Mouse (Mus musculus) R1 (cell line): ENCODE measurements around the gene Gm45713.
A peak's percentile ranks its signal among the peaks of the same experiment; 100 is the strongest.
"Not testable (repeated sequence)": the region's sequence is repeated elsewhere in the genome, so short reads cannot be mapped to it uniquely, and the experiment has no call there.

Source experiments
- DNase-seq: peaks from one replicate; pipeline ENCODE4 v3.0.0-alpha.2; 2018; ENCODE audit warnings: low read depth, low spot score

Gm45713 gene

DNA sequence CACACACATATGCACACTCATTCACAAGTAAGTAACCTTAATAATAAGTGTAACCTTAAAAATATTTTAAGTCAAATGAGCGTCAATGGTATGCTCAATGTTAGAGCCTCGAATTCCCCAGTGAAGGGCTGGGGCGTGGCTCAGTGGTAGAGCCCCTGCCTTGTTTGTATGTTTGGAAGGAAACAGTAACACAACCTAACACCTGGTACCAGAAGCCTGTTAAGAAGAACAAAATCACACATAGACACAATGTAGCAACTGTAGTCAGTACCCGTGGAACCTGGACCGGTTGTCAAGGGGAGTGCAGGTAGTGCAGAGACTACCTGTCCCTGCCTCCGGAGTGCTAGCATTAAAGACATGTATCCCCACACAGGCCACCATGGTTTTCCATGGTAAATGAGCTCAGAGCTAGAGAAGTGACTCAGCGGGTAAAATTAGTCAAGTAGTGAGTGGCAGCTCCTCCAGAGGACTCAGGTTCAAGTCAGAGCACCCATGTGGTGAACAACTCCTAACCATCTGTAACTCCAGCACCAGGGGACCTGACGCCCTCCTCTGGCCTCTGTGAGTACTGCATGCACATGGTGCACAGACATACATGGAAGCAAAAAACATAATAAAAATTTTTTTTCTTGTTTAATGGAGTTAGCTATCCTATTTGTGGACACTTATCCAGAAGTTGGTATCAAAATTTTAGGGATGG lies 37.3 kb downstream of the Gm45713 start:
- peak; percentile 84 for DNase-seq

DNA sequence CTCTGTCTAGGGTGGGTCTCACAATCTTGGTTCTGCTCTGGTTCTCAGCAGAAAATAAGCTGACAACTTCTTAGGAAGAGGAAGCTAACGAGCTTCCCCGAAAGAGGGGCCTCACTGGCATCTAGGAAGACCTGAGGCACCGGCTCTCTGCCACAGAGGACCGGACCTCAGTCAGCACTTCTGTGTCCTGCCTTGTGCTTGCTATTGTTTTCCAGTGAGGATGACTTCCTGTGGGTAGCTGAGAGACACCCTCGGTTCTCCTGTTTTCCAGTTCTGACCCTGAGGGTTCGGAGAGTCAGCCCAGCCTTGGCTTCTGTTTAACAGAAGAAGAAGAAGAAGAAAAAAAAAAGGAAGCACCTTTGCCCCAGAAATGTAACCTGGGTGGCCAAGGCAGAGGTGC lies 38.6 kb downstream of the Gm45713 start:
- no peak for DNase-seq

DNA sequence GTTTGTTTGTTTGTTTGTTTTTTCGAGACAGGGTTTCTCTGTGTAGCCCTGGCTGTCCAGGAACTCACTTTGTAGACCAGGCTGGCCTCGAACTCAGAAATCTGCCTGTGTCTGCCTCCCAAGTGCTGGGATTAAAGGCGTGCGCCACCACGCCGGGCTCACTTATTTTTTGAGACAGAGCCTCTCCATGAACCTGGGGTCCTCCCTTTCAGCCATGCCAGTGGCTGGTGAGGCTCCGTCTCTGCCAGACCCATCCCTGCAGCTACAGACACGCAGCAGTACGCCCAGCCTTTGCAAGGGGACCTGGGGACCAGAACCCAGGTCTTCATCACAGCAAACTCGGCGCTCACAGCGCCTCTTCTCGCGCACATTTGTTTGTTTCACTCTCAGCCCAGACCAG lies 40.1 kb downstream of the Gm45713 start:
- not testable (repeated sequence) for DNase-seq

DNA sequence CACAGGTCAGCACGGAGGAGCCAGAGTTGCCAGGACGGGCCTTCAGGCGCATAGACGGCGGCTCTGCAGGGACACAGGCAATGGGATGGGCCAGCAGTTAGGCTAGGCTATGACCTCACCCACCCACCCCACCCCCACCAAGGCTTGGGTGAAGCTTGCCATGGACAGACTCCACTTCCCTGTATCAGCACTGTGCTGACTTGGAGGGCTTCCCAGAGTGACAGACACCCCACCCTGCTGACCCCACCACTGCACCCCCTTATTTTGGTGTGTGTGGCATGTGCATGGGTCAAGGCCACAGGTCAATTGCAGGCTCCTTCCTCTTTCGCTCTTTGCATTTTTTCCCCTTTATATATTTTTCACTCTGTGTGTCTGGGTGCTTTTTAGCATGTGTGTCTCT lies 40.7 kb downstream of the Gm45713 start:
- no peak for DNase-seq

DNA sequence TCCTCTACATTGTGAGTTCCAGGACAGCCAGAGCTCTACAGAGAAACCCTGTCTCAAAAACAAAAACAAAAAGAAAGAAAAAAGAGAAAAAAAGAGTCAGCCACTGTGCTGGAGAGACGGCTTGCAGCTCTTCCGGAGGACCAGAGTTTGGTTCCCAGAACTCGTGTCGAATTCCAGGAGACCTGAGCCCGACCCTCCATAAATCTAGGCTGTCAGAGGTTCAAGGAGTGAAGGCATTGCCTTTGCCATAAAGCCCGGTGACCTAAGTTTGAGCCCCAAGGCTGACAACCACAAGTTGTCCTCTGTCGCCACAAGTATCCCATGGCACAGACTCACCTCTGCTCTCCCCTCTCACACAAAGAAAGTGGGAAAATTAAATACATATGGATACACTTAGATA lies 41.9 kb downstream of the Gm45713 start:
- DNase-seq: no peak

DNA sequence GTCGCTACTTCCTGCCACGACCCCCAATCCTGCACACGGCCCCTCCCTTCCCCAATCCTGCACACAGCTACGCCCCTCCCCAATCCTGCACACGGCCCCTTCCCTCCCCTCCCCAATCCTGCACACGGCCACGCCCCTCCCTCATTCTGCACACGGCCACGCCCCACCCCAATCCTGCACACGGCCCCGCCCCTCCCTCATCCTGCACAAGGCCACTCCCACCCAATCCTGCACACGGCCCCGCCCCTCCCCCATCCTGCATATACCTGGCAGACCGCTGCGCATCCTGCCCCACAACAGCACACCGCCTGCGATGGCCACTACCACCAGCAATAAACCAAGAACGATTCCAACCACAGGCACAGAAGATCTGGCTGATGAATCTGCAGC lies 42.5 kb downstream of the Gm45713 start:
- DNase-seq: peak; percentile 83

DNA sequence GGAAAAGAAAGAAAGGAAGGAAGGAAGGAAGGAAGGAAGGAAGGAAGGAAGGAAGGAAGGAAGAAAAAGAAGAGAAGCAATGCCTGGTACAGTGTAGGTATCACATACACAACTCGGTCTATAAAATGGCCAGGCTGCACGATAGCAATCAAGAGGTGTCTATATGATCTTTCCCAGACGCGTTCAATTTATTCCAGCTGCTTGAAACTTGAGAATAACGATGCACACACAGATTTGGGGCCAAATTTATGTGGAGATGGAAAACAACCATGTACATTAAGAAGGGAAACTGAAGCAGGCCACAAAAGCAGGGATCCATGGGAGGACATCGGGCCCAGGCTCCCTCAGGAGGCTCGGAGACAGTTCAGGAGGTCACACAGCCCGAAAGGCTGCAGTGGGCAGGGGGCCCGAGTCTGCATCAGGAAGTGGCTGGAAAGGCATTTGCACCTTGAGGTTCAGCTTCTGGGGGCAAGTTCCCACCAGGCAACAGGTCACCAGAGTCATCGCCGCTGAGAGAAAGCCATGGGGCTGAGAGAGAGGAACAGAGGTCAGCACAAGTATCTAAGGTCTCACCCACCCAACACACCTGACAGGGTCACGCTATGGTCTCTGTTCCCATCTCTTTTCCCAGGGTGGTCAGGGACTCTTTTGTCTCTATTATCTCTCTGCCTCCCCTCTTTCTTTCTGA lies 43.1 kb downstream of the Gm45713 start:
- no peak for DNase-seq

DNA sequence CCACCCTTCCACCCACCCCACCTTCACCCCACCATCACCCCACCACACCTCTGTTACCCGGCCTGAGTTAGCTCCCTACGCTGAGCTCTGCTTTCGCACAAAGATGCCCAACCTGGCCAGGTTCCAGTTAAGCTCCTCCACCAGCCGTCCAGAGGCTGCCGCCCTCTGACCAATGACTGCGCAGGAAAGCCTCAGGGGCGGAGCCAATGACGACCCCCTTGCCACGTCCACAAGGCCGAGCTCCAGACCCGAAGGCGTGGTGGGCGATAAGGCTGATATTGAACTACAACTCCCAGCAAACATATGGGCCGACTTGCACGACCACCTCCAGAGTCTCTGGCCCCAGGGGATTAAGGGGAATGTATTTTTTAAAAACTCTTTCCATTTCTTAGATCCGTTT lies 44.0 kb downstream of the Gm45713 start, which contains the start of gene Rcn3:
Rcn3 (minus strand) TSS at position 174 of the 400 bp plus-strand sequence.
- peak; percentile 92 for DNase-seq

DNA sequence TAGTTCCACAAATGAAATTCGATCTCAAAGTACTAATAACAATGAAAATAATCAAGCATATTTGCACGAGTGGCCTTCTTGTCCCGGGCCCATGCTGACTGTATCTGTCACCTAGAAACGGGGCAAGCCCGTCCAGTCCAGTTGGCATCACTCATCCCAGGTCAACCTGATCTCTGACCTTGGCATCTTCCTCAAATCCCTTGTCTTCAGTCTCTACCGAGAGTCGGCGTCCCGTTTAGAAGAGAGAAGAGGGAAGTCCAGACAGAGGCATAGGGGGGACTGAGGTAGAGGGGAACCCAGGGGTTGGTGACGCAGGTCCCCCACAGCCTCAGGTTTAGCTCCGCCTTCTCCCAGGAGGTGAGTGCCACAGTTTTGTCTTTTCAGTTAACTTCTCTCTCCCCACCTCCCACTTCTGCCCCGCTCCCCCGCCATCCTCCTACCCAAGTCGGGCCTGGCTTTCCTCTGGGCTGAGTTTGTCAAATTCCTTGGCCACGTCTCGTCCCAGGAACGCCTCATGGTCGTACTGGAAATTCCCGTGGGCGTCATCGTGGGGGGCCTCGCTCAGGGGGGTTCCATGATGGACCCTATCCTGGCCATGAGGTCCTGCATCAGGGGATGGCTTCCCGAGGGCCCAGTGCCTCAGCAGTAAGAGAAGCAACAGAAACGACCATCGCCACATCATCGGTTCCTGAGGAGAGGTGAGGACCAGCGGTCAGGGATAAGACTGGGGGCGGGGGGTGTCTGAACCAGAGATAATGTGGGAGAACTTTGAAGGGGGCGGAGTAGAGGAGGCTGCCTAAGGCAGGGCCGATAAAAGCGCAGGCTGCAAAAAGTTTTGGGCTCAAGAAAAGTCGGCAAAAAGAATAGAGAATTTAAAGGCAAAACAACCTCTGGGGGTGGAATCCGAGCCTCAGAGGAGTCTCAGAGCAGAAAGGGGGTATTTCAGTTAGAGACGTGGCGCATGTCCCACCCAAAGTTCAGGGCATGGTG lies 44.7 kb downstream of the Gm45713 start:
- no peak for DNase-seq

DNA sequence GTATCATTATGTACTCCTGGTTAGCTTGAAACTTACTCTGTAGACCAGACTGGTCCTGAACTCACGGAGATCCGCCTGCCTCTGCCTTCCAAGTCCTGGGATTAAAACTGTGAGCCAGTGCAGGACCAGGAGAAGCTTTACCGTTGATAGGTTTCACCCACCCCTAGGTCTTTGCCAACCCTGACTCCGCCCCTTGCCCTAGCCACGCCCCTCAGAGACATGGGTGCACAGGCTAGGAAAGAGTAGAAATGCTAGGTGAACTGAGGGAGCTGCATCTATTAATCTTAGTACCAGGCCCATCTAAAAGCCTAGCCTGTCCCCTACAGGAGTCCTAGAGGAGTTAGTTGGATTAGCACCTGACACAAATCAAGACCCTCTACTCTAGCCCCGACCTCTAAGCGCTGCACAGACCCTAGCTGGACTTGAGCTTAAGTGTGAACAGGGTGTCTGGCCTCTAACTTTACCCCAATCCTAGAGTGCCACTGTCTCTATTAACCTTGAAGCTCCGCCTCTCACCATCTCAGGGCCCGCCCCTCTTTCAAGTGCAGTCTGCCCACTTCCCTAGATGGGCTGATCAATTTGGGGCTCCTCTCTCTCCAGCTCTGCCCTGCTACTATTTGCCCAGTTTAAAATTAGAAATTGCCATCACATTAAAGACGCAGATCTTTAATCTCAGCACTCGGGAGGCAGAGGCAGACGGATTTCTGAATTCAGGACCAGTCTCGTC lies 45.6 kb downstream of the Gm45713 start:
- DNase-seq: no peak

DNA sequence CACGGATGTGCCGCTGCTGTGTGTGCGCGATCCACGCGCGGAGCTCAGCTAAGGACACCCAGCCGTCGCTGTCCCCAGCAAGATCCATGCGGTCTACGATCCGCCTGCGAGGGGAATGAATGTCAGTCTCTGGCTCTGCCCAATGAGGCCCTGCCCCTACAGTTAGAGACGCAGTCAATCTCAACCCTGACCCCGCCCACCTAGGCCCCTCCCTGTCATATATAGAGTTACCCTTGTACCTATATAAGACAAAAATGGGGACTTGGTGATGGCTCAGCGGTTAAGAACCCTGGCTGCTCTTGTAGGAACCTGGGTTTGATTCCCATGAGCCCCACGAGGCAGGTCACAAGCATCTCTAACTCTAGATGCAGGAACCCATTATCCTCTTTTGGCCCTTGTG lies 47.4 kb downstream of the Gm45713 start:
- peak; percentile 71 for DNase-seq

DNA sequence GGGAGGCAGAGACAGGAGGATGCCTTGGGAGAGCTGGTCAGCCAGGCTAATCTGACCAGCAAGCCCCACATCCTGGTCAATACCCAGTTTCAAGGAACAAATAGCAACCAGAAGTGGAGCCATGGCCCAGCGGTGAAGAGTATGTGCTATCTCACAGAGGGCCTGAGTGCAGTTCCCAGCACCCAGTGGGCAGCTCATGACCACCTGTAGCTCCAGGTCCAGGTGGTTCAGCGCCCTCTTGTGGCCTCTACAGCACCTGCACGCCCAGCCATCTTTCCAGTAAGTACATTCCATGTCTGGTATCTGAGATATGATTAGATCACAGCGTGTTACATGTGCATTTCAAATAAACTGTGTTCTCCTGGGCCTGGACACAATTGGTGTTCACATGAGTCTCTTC lies 49.9 kb downstream of the Gm45713 start:
- DNase-seq: peak; percentile 68

DNA sequence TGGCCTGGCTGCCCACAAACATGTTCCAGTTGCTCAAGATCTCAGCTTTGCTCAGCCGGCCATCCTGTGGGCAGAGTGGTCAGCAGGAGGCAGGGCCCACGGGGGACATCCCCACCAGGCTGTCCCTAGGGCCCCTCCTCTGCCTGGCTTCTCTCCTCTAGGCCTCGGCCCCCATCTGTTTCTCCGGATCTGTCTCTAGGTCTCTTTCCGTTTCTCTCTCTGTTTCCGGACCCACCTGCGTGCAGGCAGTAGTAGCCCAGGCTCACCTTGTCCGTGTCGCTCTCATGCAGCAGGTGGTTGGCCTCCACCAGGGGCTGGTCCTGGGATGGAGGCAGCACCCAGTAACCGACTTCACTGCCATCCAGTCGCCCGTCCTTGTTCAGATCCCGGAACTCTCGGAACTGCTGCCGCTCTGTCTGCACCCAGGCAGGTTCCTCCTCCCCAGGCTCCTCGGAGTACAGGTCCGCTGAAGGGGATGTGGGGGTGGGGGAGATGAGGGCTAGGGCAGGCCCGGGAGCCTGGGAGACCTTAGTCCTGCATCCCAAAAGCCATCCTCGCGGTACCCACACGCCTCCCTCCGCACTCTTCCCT lies 52.6 kb downstream of the Gm45713 start:
- DNase-seq: no peak

DNA sequence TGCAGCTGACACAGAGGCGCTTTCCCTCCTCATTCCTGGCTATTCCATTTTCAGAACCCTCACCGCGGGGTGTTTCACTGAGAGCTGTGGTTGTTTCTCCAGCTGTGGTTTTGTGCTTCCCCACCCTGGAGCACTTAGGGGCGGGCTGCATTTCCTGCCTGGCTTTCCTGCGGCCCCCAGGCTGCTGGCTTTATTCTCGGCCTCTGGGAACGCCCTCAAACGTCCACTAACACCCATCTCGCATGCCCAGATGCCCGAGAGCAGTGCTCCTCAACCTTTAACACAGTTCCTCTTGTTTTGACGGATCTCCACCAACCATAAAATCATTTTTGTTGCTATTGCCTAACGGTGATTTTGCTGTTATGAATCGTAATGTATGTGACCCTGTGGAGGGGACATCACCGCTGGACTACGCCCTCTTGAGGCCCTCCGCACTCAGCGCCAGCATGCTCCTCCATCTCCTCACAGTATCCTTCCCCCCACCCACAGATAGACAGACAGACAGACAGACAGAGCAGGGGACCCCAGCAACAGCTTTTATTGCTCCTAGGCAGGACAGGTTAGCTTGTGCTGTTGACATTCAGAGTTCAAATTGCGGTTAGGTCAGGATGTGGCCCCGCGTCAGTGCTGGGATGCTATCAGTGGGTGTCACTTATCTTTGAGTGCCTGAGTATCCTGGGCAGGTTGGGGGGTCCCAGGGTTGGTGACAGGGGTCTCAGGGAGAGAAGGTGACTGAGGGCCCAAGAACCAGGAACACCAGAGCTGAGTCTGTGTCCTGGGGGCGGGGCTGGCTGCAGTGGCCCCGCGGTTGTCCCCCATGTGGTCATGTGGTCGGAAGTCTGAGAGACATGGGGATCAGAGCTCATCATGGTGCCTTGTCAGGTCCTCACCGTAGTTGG lies 53.4 kb downstream of the Gm45713 start:
- DNase-seq: peak; percentile 77

DNA sequence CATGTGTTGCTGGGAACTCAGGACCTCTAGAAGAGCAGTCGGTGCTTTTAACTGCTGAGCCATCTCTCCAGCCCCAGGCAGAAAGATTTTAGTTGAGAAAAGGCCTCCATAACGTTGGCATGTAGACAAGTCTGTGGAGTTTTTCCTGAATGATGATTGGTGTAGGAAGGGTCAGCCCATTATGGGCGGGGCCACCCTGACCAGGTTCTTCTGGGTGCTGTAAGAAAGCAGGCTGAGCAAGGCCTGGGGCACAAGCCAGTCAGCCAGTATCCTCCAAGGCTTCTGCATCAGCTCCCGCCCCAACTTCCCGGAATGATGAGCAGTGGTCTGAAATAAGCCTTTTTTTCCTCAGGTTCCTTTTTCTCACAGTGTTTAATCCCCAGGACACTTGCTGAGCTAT lies 55.0 kb downstream of the Gm45713 start:
- DNase-seq: peak; percentile 81

DNA sequence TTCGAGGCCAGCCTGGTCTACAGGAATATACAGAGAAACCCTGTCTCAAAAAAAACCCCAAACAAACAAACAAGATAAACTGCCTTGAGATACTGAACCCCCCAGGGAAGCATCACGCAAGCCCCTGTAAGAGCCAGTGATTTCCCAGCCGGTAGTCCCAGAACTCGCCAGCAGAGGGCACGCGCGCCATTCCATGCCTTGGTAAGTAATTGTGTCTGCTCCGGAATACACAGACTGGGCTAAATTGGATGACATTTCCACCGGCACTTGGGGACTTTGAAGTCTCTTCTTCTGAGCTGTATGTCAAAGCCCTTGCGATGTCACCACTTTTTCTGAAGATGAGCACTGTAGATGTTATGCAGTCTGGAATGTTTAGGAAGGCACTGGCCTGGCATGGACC lies 56.2 kb downstream of the Gm45713 start:
- DNase-seq: peak; percentile 89

DNA sequence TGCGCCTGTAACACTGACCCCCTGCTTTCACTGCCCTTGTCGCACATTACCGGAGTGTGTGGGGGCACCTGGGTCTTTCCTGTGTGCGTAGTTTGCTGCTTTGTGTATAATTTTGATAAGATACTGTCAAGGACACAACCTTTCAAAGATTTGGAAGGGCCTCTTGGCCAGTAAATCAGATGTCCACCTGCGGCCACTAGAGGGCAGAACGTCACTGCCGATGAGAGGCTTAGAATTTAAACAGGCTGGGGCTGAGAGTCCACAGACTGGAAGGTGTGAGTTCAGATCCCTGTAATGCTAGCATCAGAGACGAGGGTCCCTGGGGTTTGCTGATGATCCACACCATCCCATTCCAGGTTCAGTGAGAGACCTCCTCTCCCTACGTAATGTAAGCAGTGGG lies 57.5 kb downstream of the Gm45713 start:
- DNase-seq: peak; percentile 83

DNA sequence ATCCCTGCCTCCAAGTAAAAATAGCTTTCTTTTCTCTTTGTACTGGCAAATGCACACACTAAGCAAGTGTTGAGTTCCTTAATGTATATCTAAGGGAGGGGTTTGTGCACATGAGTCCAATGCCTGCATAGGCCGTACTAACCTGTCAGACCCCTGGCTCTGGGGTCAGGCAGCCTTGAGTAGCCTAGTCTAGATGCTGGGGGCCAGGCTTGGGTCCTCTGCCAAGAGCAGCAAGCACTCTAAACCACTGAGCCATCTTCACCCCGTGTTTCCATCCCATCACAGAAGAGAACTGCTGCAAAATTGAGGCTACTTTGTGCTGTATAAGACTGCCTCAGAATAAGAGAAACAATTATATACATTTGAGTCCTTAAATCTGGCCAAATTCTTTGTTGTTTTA lies 58.2 kb downstream of the Gm45713 start:
- DNase-seq: no peak

DNA sequence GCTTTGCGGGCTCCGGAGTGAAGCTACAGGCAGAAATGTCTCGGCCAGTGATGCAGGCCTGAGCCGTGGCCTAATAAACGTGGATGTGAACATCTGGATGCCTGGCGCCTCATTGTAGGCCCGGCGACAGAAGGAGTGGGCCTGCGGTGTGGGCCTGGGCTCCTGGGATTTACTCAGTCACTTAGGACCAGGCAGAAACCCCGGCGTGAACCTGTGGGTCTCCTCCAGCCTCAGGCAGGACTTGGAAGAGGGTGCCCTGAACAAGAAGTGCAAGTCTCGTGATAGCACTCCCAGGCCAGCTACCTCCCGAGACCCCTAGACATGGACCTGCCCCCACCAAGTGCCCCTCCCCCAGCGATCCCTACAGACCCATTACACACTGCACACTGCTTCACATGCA lies 58.7 kb downstream of the Gm45713 start:
- no peak for DNase-seq

DNA sequence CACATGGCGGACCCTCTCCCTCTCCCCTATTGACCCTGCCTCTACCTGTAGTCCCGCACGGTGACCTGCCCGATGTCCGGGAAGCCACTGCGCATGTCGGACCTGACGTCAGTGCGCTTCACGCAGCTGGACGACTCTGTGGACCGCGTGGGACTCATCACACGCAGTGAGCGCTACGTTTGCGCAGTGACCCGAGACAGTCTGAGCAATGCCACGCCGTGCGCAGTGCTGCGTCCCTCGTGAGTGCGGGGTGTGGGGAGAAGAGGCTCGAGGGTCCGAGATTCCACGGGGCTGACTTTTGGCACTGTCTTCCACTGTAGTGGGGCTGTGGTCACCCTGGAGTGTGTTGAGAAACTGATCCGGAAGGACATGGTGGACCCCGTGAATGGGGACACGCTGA lies 59.5 kb downstream of the Gm45713 start:
- no peak for DNase-seq
